Mouse (Mus musculus): ENCODE results near the gene Tox2.

Tox2 gene

GRCm38 (mm10) chr2:163362940-163363921, 160.3 kb downstream of the Tox2 start:
- no peak for DNase-seq (ENCODE audit: low spot score in 2 of 2)

GRCm38 (mm10) chr2:163364785-163365541, 162.0 kb downstream of the Tox2 start:
- DNase-seq (ENCODE audit: low spot score in 2 of 2): no peak

DNA sequence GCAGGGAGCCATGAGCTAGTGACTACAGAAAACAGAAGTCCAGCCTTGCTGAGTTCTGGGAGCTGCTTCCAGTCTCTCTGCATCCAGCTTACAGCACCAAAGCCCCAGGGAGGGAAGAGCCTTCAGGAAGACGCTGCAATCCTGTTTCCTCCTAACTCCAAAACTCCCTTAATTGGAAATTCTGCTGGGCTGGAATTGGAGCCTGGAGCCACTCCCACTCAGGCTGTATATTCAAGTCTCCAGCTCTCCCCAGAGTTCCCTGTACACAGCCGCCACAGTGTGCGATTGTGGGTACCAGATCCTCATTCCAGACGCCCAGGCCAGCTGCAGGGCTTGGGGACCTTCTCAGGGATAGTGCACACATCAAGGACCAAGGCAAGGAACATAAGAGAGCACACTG, 167.2 kb downstream of the Tox2 start:
- no peak for DNase-seq (ENCODE audit: low spot score in 2 of 2)

- no peak for DNase-seq (ENCODE audit: low spot score in 2 of 2)
Measured at GRCm38 (mm10) chr2:163372627-163373026, 169.7 kb downstream of the Tox2 start.

All from frontal cortex, postnatal 25 days (tissue).